Mouse (Mus musculus): ENCODE data around the gene Mast4. TPM values are rescaled to one million over a fixed set of nuclear protein-coding genes. Genes with fewer than 3 reads are reported as not detected.

Mast4 gene
- polyA plus RNA-seq, 2 experiments, result 0.71 to 1.5 TPM

GRCm38 (mm10) chr13:102894287-102895234, 439.7 kb downstream of the Mast4 start:
- H3K36me3 ChIP-seq (replicated peaks; ENCODE audit: control insufficient read depth, insufficient read depth, low read depth), result no peaks in the 10 kb centered on the region
- no peaks in the 10 kb centered on the region for H3K27me3 ChIP-seq (ENCODE audit: control insufficient read depth, insufficient read depth, low read length)
- 56% methylated on average over 15 of the region's 15 CpGs for WGBS (ENCODE audit: insufficient replicate concordance)
- H3K4me2 ChIP-seq (ENCODE audit: low read depth), result no peak overlapping the region
- H3K9me3 ChIP-seq (ENCODE audit: control insufficient read depth, low read length), result no peaks in the 10 kb centered on the region
- ATAC-seq (ENCODE audit: insufficient read depth) (no peak), DNase-seq (ENCODE audit: low read depth in 3 of 3, low spot score in 3 of 3) (no peak)
- H3K9ac ChIP-seq (replicated peaks), result no peak overlapping the region
- H3K4me1 ChIP-seq (replicated peaks; ENCODE audit: control insufficient read depth in 2 of 2, insufficient read depth in 2 of 2, low read length in 1 of 2), result peaks cover 0 to 13% of the 10 kb centered on the region in 2 experiments; a peak in 2 of 4 replicates
- TF ChIP-seq EP300 (IDR thresholded peaks at IDR 0.05; ENCODE audit: low read depth) (no peak), CTCF (IDR thresholded peaks at IDR 0.05; ENCODE audit: low read depth) (no peak)
- H3K4me3 ChIP-seq (ENCODE audit: insufficient read depth in 1 of 2, low read depth in 2 of 2, low read length in 2 of 2), result no peak overlapping the region
- H3K27ac ChIP-seq, result no peak overlapping the region

- no peak for ATAC-seq (ENCODE audit: insufficient read depth)
- Histone ChIP-seq H3K27ac (no peak overlapping the region), H3K36me3 (replicated peaks; ENCODE audit: control insufficient read depth, insufficient read depth, low read depth) (no peaks in the 10 kb centered on the region), H3K4me3 (ENCODE audit: insufficient read depth in 1 of 2, low read depth in 2 of 2, low read length in 2 of 2) (no peak overlapping the region), H3K4me1 (replicated peaks; ENCODE audit: control insufficient read depth in 2 of 2, insufficient read depth in 2 of 2, low read length in 1 of 2) (peaks cover 0 to 4% of the 10 kb centered on the region in 2 experiments; a peak in 1 of 4 replicates), H3K4me2 (ENCODE audit: low read depth) (no peak overlapping the region), H3K27me3 (ENCODE audit: control insufficient read depth, insufficient read depth, low read length) (no peaks in the 10 kb centered on the region), H3K9me3 (ENCODE audit: control insufficient read depth, low read length) (no peaks in the 10 kb centered on the region), H3K9ac (replicated peaks) (no peak overlapping the region)
- no peak for DNase-seq (ENCODE audit: low read depth in 3 of 3, low spot score in 3 of 3)
- TF ChIP-seq CTCF (IDR thresholded peaks at IDR 0.05; ENCODE audit: low read depth), result no peak
- no peak for TF ChIP-seq EP300 (IDR thresholded peaks at IDR 0.05; ENCODE audit: low read depth)
- 41% methylated on average over 3 of the region's 3 CpGs for WGBS (ENCODE audit: insufficient replicate concordance)
Measured at GRCm38 (mm10) chr13:102892783-102893182, 441.5 kb downstream of the Mast4 start.

GRCm38 (mm10) chr13:102889989-102890388, 444.3 kb downstream of the Mast4 start:
- no peak for DNase-seq (ENCODE audit: low read depth in 3 of 3, low spot score in 3 of 3)
- H3K27ac ChIP-seq, result no peak overlapping the region
- TF ChIP-seq CTCF (IDR thresholded peaks at IDR 0.05; ENCODE audit: low read depth) (no peak), EP300 (IDR thresholded peaks at IDR 0.05; ENCODE audit: low read depth) (no peak)
- no peaks in the 10 kb centered on the region for H3K27me3 ChIP-seq (ENCODE audit: control insufficient read depth, insufficient read depth, low read length)
- no peak overlapping the region for H3K4me2 ChIP-seq (ENCODE audit: low read depth)
- no peak overlapping the region for H3K4me3 ChIP-seq (ENCODE audit: insufficient read depth in 1 of 2, low read depth in 2 of 2, low read length in 2 of 2)
- 78% methylated on average over 10 of the region's 10 CpGs for WGBS (ENCODE audit: insufficient replicate concordance)
- no peak for ATAC-seq (ENCODE audit: insufficient read depth)
- no peaks in the 10 kb centered on the region for H3K9me3 ChIP-seq (ENCODE audit: control insufficient read depth, low read length)
- no peak overlapping the region for H3K9ac ChIP-seq (replicated peaks)
- no peaks in the 10 kb centered on the region for H3K36me3 ChIP-seq (replicated peaks; ENCODE audit: control insufficient read depth, insufficient read depth, low read depth)
- H3K4me1 ChIP-seq (replicated peaks; ENCODE audit: control insufficient read depth in 2 of 2, insufficient read depth in 2 of 2, low read length in 1 of 2), result peaks cover 0 to 2% of the 10 kb centered on the region in 2 experiments; a peak in 1 of 4 replicates

GRCm38 (mm10) chr13:102889537-102889936, 444.8 kb downstream of the Mast4 start:
- Histone ChIP-seq H3K4me2 (ENCODE audit: low read depth) (no peak overlapping the region), H3K27me3 (ENCODE audit: control insufficient read depth, insufficient read depth, low read length) (no peaks in the 10 kb centered on the region), H3K4me1 (replicated peaks; ENCODE audit: control insufficient read depth in 2 of 2, insufficient read depth in 2 of 2, low read length in 1 of 2) (peaks cover 0 to 2% of the 10 kb centered on the region in 2 experiments; a peak in 1 of 4 replicates), H3K9ac (replicated peaks) (no peak overlapping the region), H3K9me3 (ENCODE audit: control insufficient read depth, low read length) (no peaks in the 10 kb centered on the region), H3K27ac (no peak overlapping the region), H3K4me3 (ENCODE audit: insufficient read depth in 1 of 2, low read depth in 2 of 2, low read length in 2 of 2) (no peak overlapping the region), H3K36me3 (replicated peaks; ENCODE audit: control insufficient read depth, insufficient read depth, low read depth) (no peaks in the 10 kb centered on the region)
- DNase-seq (ENCODE audit: low read depth in 3 of 3, low spot score in 3 of 3) (no peak), ATAC-seq (ENCODE audit: insufficient read depth) (no peak)
- TF ChIP-seq CTCF (IDR thresholded peaks at IDR 0.05; ENCODE audit: low read depth) (no peak), EP300 (IDR thresholded peaks at IDR 0.05; ENCODE audit: low read depth) (no peak)
- WGBS (ENCODE audit: insufficient replicate concordance), result 83% methylated on average over 13 of the region's 13 CpGs

GRCm38 (mm10) chr13:102888895-102889490, 445.3 kb downstream of the Mast4 start:
- TF ChIP-seq CTCF (IDR thresholded peaks at IDR 0.05; ENCODE audit: low read depth) (no peak), EP300 (IDR thresholded peaks at IDR 0.05; ENCODE audit: low read depth) (no peak)
- 58% methylated on average over 15 of the region's 15 CpGs for WGBS (ENCODE audit: insufficient replicate concordance)
- Histone ChIP-seq H3K36me3 (replicated peaks; ENCODE audit: control insufficient read depth, insufficient read depth, low read depth) (no peaks in the 10 kb centered on the region), H3K4me3 (ENCODE audit: insufficient read depth in 1 of 2, low read depth in 2 of 2, low read length in 2 of 2) (no peak overlapping the region), H3K9ac (replicated peaks) (no peak overlapping the region), H3K27me3 (ENCODE audit: control insufficient read depth, insufficient read depth, low read length) (no peaks in the 10 kb centered on the region), H3K4me2 (ENCODE audit: low read depth) (no peak overlapping the region), H3K27ac (no peak overlapping the region), H3K4me1 (replicated peaks; ENCODE audit: control insufficient read depth in 2 of 2, insufficient read depth in 2 of 2, low read length in 1 of 2) (peaks cover 0 to 2% of the 10 kb centered on the region in 2 experiments; a peak in 1 of 4 replicates), H3K9me3 (ENCODE audit: control insufficient read depth, low read length) (no peaks in the 10 kb centered on the region)
- ATAC-seq (ENCODE audit: insufficient read depth), result no peak
- no peak for DNase-seq (ENCODE audit: low read depth in 3 of 3, low spot score in 3 of 3)

Measured in liver, embryonic 14.5 days (tissue).